24 mouse cellular contexts compared by ENCODE assay signal in the genomic region with DNA sequence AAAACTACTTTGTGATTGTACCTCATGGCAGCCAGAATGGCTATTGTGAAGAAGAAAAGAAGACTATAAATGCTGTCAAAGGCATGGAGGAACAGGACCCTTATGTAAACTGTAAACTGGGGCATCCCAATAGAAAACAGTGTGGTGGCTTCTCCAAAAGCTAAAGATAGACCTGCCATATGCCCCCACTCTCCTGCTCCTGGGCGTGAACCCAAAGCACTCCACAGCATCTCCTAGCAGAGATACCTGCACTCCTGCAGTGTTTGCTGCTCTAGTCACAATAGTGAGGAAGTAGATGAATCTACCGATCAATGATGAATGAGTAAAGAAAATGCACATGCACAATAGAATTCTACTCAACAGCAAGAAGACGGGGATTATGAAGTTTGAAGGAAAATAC.
DNase-seq lines count a peak whose midpoint lies in the region; ATAC-seq lines count a peak whose summit lies in the region.
"Had no signal": no experiment of that assay in that cellular context is flagged by ENCODE, and none has a peak within 500 bp of the region (broad histone marks: within the 10 kb centered on the region; RNA-seq: fewer than 3 reads in every experiment).

No protein-coding gene starts in this region.

- no peak overlapping the region for H3K9ac ChIP-seq in forebrain, embryonic 15.5 days (replicated peaks)
- H3K9ac ChIP-seq: embryonic facial prominence, embryonic 12.5 days; forebrain, embryonic 12.5 days; forebrain, postnatal 0 days; heart, embryonic 15.5 days; hindbrain, embryonic 14.5 days; intestine, embryonic 15.5 days had no signal

- ATAC-seq in forebrain, embryonic 15.5 days (replicated peaks), result no peak
- ATAC-seq: activated CD4-positive, CD25-positive, alpha-beta regulatory T cell, adult 4 months; forebrain, postnatal 0 days; intestine, embryonic 15.5 days; Patski had no signal

- H3K27ac ChIP-seq in forebrain, embryonic 15.5 days (replicated peaks), result no peak overlapping the region
- H3K27ac ChIP-seq: embryonic facial prominence, embryonic 12.5 days; forebrain, embryonic 12.5 days; heart, adult 2 months; heart, embryonic 15.5 days; hindbrain, embryonic 10.5 days; hindbrain, embryonic 14.5 days; intestine, embryonic 15.5 days had no signal

- no peak overlapping the region for H3K4me3 ChIP-seq in forebrain, embryonic 15.5 days
- H3K4me3 ChIP-seq: embryonic facial prominence, embryonic 12.5 days; forebrain, embryonic 12.5 days; heart, adult 2 months; heart, embryonic 15.5 days; hindbrain, embryonic 10.5 days; intestine, embryonic 15.5 days had no signal

- 94% methylated on average over 3 of the region's 3 CpGs for WGBS in forebrain, embryonic 15.5 days

- no peaks in the 10 kb centered on the region for H3K27me3 ChIP-seq in forebrain, embryonic 15.5 days
- H3K27me3 ChIP-seq: CH12.LX; embryonic facial prominence, embryonic 12.5 days; forebrain, embryonic 12.5 days; heart, embryonic 15.5 days; intestine, embryonic 15.5 days; Patski had no signal

- H3K4me2 ChIP-seq in forebrain, embryonic 15.5 days (replicated peaks), result no peak overlapping the region
- H3K4me2 ChIP-seq: embryonic facial prominence, embryonic 12.5 days; forebrain, embryonic 12.5 days; heart, embryonic 11.5 days; heart, embryonic 15.5 days; hindbrain, embryonic 14.5 days; intestine, embryonic 15.5 days had no signal

- no peaks in the 10 kb centered on the region for H3K9me3 ChIP-seq in forebrain, embryonic 15.5 days
- H3K9me3 ChIP-seq: embryonic facial prominence, embryonic 12.5 days; forebrain, embryonic 12.5 days; heart, embryonic 15.5 days; hindbrain, embryonic 10.5 days; intestine, embryonic 15.5 days had no signal

- peak; percentile 94 for DNase-seq in brain, adult 2 months (ENCODE audit: low read depth, low spot score)
- peak; percentile 92 for DNase-seq in cerebellum, adult 11-12 months
- DNase-seq in cerebellum, adult 9-10 months, result peak; percentile 94
- peak; percentile 71 to 83 for DNase-seq in cerebellum, postnatal 25 days
- DNase-seq in thymus, postnatal 10 days (ENCODE audit: low spot score in 2 of 2), result no peak
- no peak for DNase-seq in lung, postnatal 25 days (ENCODE audit: low spot score)
- DNase-seq: adrenal gland, adult 8-10 months; adrenal gland, postnatal 36 days; forebrain, postnatal 0 days; gastrocnemius, postnatal 10 days; heart, adult 2 months; heart, postnatal 14 days; kidney, adult 18-20 months had no signal

- H3K36me3 ChIP-seq in forebrain, embryonic 15.5 days, result no peaks in the 10 kb centered on the region
- H3K36me3 ChIP-seq: embryonic facial prominence, embryonic 12.5 days; forebrain, embryonic 12.5 days; heart, embryonic 15.5 days; hindbrain, embryonic 10.5 days; intestine, embryonic 15.5 days had no signal

- H3K4me1 ChIP-seq in forebrain, embryonic 15.5 days, result no peaks in the 10 kb centered on the region
- H3K4me1 ChIP-seq: embryonic facial prominence, embryonic 12.5 days; forebrain, embryonic 12.5 days; heart, embryonic 15.5 days; hindbrain, embryonic 10.5 days; intestine, embryonic 15.5 days had no signal

Comparison
In these comparisons a context has a peak if more than half of its experiments do, and no peak if none do; other contexts are left out.
1. DNase-seq: peak in brain, adult 2 months (single experiment), cerebellum, adult 11-12 months (single experiment), cerebellum, adult 9-10 months (single experiment) and cerebellum, postnatal 25 days (2 of 2); none in thymus, postnatal 10 days (0 of 2) and lung, postnatal 25 days (single experiment).